23 mouse cellular contexts compared by ENCODE assay signal in genomic region chr12:79798488-79798887, GRCm38 (mm10).
DNase-seq lines count a peak whose midpoint lies in the region; ATAC-seq and TF ChIP-seq lines count a peak whose summit lies in the region.
"Had no signal": no experiment of that assay in that cellular context is flagged by ENCODE, and none has a peak within 500 bp of the region (broad histone marks: within the 10 kb centered on the region; RNA-seq: fewer than 3 reads in every experiment).

No protein-coding gene starts in this region.

- no peak for ATAC-seq in liver, embryonic 12.5 days
- ATAC-seq in liver, embryonic 16.5 days (ENCODE audit: low read depth), result peak; percentile 62
- ATAC-seq: forebrain, embryonic 16.5 days; inflammation-experienced regulatory T-cells, adult 6 months had no signal

- no peak overlapping the region for H3K9ac ChIP-seq in liver, adult 2 months (ENCODE audit: low read depth, low read length)
- no peak overlapping the region for H3K9ac ChIP-seq in liver, embryonic 12.5 days
- no peak overlapping the region for H3K9ac ChIP-seq in liver, embryonic 16.5 days (ENCODE audit: low read depth, low read length)
- H3K9ac ChIP-seq: embryonic facial prominence, embryonic 15.5 days; hindbrain, embryonic 14.5 days had no signal

- H3K4me3 ChIP-seq in liver, adult 2 months (ENCODE audit: insufficient read depth, low read depth, low read length), result no peak overlapping the region
- no peak overlapping the region for H3K4me3 ChIP-seq in embryonic facial prominence, embryonic 10.5 days
- H3K4me3 ChIP-seq in liver, embryonic 12.5 days, result no peak overlapping the region
- H3K4me3 ChIP-seq in liver, embryonic 16.5 days (ENCODE audit: low read depth, low read length), result no peak overlapping the region
- H3K4me3 ChIP-seq: embryonic facial prominence, embryonic 15.5 days; erythroblast, embryonic 14.5 days; heart, embryonic 10.5 days had no signal

- no peaks in the 10 kb centered on the region for H3K9me3 ChIP-seq in embryonic facial prominence, embryonic 10.5 days
- no peaks in the 10 kb centered on the region for H3K9me3 ChIP-seq in liver, embryonic 12.5 days (replicated peaks)
- no peaks in the 10 kb centered on the region for H3K9me3 ChIP-seq in liver, embryonic 16.5 days (replicated peaks; ENCODE audit: control insufficient read depth, low read length)
- H3K9me3 ChIP-seq: embryonic facial prominence, embryonic 15.5 days; G1E; heart, embryonic 10.5 days had no signal

- 48% methylated on average over 3 of the region's 3 CpGs for WGBS in liver, adult 2 months
- 87% methylated on average over 3 of the region's 3 CpGs for WGBS in embryonic facial prominence, embryonic 10.5 days
- WGBS in liver, embryonic 12.5 days (ENCODE audit: insufficient replicate concordance), result 74% methylated on average over 3 of the region's 3 CpGs
- 66% methylated on average over 3 of the region's 3 CpGs for WGBS in liver, embryonic 16.5 days (ENCODE audit: insufficient replicate concordance)

- H3K4me1 ChIP-seq in liver, adult 2 months (ENCODE audit: control insufficient read depth, insufficient read depth, low read length), result no peaks in the 10 kb centered on the region; the same call in 1 of the 2 replicates
- H3K4me1 ChIP-seq in embryonic facial prominence, embryonic 10.5 days, result peaks cover 35% of the 10 kb centered on the region
- peaks cover 11% of the 10 kb centered on the region; the same call in 1 of the 2 replicates for H3K4me1 ChIP-seq in liver, embryonic 12.5 days
- H3K4me1 ChIP-seq in liver, embryonic 16.5 days (ENCODE audit: control insufficient read depth, low read depth, low read length), result peaks cover 2% of the 10 kb centered on the region; the same call in 1 of the 2 replicates
- H3K4me1 ChIP-seq: embryonic facial prominence, embryonic 15.5 days had no signal

- no peaks in the 10 kb centered on the region for H3K79me2 ChIP-seq in liver, adult 2 months (ENCODE audit: control insufficient read depth, insufficient read depth, low read length)

- H3K36me3 ChIP-seq in liver, adult 2 months (ENCODE audit: control insufficient read depth, insufficient read depth, low read length), result no peaks in the 10 kb centered on the region
- no peaks in the 10 kb centered on the region for H3K36me3 ChIP-seq in embryonic facial prominence, embryonic 10.5 days (replicated peaks)
- no peaks in the 10 kb centered on the region for H3K36me3 ChIP-seq in liver, embryonic 12.5 days
- H3K36me3 ChIP-seq in liver, embryonic 16.5 days (ENCODE audit: control insufficient read depth, insufficient read depth), result no peaks in the 10 kb centered on the region
- H3K36me3 ChIP-seq: embryonic facial prominence, embryonic 15.5 days; heart, embryonic 10.5 days had no signal

- no peak for TF ChIP-seq CTCF in liver, adult 2 months (IDR thresholded peaks at IDR 0.05; ENCODE audit: low read depth, low read length)

- H3K4me2 ChIP-seq in liver, embryonic 12.5 days, result no peak overlapping the region
- H3K4me2 ChIP-seq in liver, embryonic 16.5 days (ENCODE audit: low read depth, low read length), result no peak overlapping the region
- H3K4me2 ChIP-seq: embryonic facial prominence, embryonic 15.5 days; hindbrain, embryonic 14.5 days had no signal

- peak; percentile 14 for DNase-seq in liver, adult 2 months (ENCODE audit: extremely low read depth, low read depth, low spot score)
- DNase-seq in liver, result no peak
- DNase-seq in embryonic facial prominence, embryonic 10.5 days (ENCODE audit: low spot score), result no peak
- no peak for DNase-seq in layer of hippocampus, adult 18-20 months (ENCODE audit: low spot score in 2 of 2)
- DNase-seq in adrenal gland, adult (ENCODE audit: inconsistent age in 2 of 2, low spot score in 1 of 2), result no peak
- no peak for DNase-seq in left cerebral cortex, adult 11 months (ENCODE audit: low spot score)
- DNase-seq: adrenal gland, postnatal 10 days; cerebellum, adult 18-20 months; cerebellum, adult 9-11 months; cerebellum, postnatal 36 days; gastrocnemius, postnatal 10 days; heart, adult 18-20 months; heart, postnatal 10 days; heart, postnatal 4 days had no signal

- H3K27ac ChIP-seq in liver, adult 2 months (replicated peaks; ENCODE audit: insufficient read depth, low read depth, low read length), result no peak overlapping the region
- H3K27ac ChIP-seq in embryonic facial prominence, embryonic 10.5 days (replicated peaks), result peak overlapping the region; percentile 52; the same call in 1 of the 2 replicates
- H3K27ac ChIP-seq in liver, embryonic 12.5 days, result peak overlapping the region; percentile 71
- peak overlapping the region; percentile 48 for H3K27ac ChIP-seq in liver, embryonic 16.5 days (ENCODE audit: low read length)
- H3K27ac ChIP-seq: embryonic facial prominence, embryonic 15.5 days; heart, embryonic 10.5 days; hindbrain, embryonic 14.5 days had no signal

- TF ChIP-seq POLR2A in liver, adult 2 months (IDR thresholded peaks at IDR 0.05; ENCODE audit: extremely low read depth, insufficient read depth, low read length), result no peak

- H3K27me3 ChIP-seq in liver, adult 2 months (ENCODE audit: control insufficient read depth, insufficient read depth, low read length), result no peaks in the 10 kb centered on the region
- no peaks in the 10 kb centered on the region for H3K27me3 ChIP-seq in embryonic facial prominence, embryonic 10.5 days (replicated peaks; ENCODE audit: low read depth, poor library complexity, severe bottlenecking)
- no peaks in the 10 kb centered on the region for H3K27me3 ChIP-seq in liver, embryonic 12.5 days (replicated peaks)
- no peaks in the 10 kb centered on the region for H3K27me3 ChIP-seq in liver, embryonic 16.5 days (ENCODE audit: control insufficient read depth, insufficient read depth, low read depth, low read length)
- H3K27me3 ChIP-seq: embryonic facial prominence, embryonic 15.5 days had no signal
